Mouse (Mus musculus) MEL (cell line): Measurements from ENCODE around the gene Phf21b.

ENCODE experiments used
- CTCF ChIP-seq, 3 experiments: IDR thresholded peaks in 2 of 3; conservative IDR thresholded peaks in 1 of 3; 2 replicates each; pipeline ENCODE4 v1.5.1; 2011 to 2012; ENCODE audit warnings: low read length in 3 of 3, low read depth in 2 of 3, mild to moderate bottlenecking in 2 of 3, improper control_type of control experiment in 1 of 3, inconsistent platforms in 1 of 3, mixed read lengths in 1 of 3, moderate library complexity in 1 of 3; ENCODE audit not compliant: control insufficient read depth in 1 of 3, insufficient read depth in 1 of 3, poor library complexity in 1 of 3, severe bottlenecking in 1 of 3
- HCFC1 ChIP-seq: IDR thresholded peaks from 2 replicates; pipeline ENCODE4 v1.6.1; 2012; ENCODE audit warnings: low read depth, mild to moderate bottlenecking, inconsistent platforms, low read length, improper control_type of control experiment, moderate library complexity
- MAX ChIP-seq: IDR thresholded peaks from 2 replicates; pipeline ENCODE4 v1.6.1; 2011; ENCODE audit warnings: low read length, improper control_type of control experiment
- POLR2A ChIP-seq, 2 experiments: IDR thresholded peaks; 2 replicates each; pipeline ENCODE4 v1.6.1; 2011 to 2012; ENCODE audit warnings: low read length in 2 of 2, mild to moderate bottlenecking in 2 of 2, control low read depth in 1 of 2, improper control_type of control experiment in 1 of 2, low read depth in 1 of 2, moderate library complexity in 1 of 2; ENCODE audit not compliant: control insufficient read depth in 1 of 2, insufficient read depth in 1 of 2, poor library complexity in 1 of 2
- POLR2AphosphoS2 ChIP-seq: IDR thresholded peaks from 2 replicates; pipeline ENCODE4 v1.6.1; 2011; ENCODE audit warnings: low read length, improper control_type of control experiment
- USF2 ChIP-seq, 2 experiments: IDR thresholded peaks; 2 replicates each; pipeline ENCODE4 v1.6.1; 2011 to 2012; ENCODE audit warnings: improper control_type of control experiment in 2 of 2, low read length in 2 of 2, borderline replicate concordance in 1 of 2, inconsistent platforms in 1 of 2, low read depth in 1 of 2, mild to moderate bottlenecking in 1 of 2; ENCODE audit not compliant: insufficient read depth in 1 of 2
- ZMIZ1 ChIP-seq: IDR thresholded peaks from 2 replicates; pipeline ENCODE4 v1.6.1; 2012; ENCODE audit warnings: low read depth, mild to moderate bottlenecking, inconsistent platforms, low read length, improper control_type of control experiment, moderate library complexity
- ZNF384 ChIP-seq: IDR thresholded peaks from 2 replicates; pipeline ENCODE4 v1.6.1; 2012; ENCODE audit warnings: low read depth, mild to moderate bottlenecking, inconsistent platforms, low read length, improper control_type of control experiment

DNA sequence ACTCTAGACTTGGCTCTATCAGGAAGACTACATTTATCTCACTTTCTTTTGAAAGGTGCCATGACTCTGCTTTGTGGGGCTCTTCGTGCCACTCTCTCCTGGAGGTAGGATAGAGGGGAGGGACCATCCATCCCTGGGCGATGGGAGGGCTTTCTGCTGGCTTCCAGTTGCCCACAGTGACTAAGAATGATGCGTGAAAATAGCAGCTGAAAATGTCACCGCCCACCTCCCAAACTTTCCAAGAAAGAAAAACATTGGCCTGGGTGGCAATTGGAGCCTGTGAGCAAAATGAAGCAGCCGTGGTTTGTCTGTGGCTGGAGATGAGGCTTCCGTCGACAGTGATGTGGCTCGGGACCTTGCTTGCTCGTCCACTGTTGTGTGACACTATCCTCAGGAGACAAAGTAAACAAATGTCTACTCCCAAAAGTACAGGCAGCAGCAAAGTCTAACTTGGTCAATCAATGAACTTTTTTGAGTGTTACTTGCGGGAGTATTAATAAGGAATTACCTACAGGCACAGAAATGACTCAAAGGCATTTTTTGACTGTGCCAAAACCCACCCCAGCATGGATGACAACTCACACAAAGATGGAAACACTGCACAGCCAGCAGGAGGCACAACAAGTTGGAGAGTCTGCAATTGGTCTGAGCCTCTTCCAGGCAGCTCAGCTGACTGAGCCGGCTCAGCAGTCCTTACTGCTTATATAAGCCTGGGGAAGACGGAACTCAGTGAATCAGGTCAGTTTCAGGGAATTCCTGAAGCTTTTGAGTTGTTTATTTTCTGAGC lies 21.4 kb upstream of the Phf21b start:
- TF ChIP-seq POLR2A (IDR thresholded peaks at IDR 0.05; ENCODE audit: control insufficient read depth in 1 of 2, insufficient read depth in 1 of 2, low read depth in 1 of 2, low read length in 2 of 2, poor library complexity in 1 of 2) (no peak), CTCF (IDR thresholded peaks at IDR 0.05 in 2 of 3, conservative IDR thresholded peaks at IDR 0.05 in 1 of 3; ENCODE audit: control insufficient read depth in 1 of 3, insufficient read depth in 1 of 3, low read depth in 2 of 3, low read length in 3 of 3, poor library complexity in 1 of 3, severe bottlenecking in 1 of 3) (no peak), MAX (no peak), USF2 (IDR thresholded peaks at IDR 0.05; ENCODE audit: borderline replicate concordance in 1 of 2, insufficient read depth in 1 of 2, low read depth in 1 of 2, low read length in 2 of 2) (no peak), HCFC1 (no peak), ZNF384 (no peak), ZMIZ1 (no peak), POLR2AphosphoS2 (no peak)
